Mouse (Mus musculus) hindbrain, embryonic 14.5 days (tissue): ENCODE results near the gene Nsmce4a. TPM values are rescaled to one million over a fixed set of nuclear protein-coding genes. Genes with fewer than 3 reads are reported as not detected.

Experiments used
- ATAC-seq: fragments of 200-750 bp; cut with Nextera tagmentation; 2 replicates; pipeline ENCODE4 v1.8.0; 2017; ENCODE audit warnings: moderate number of reproducible peaks, mild to moderate bottlenecking, moderate TSS enrichment, moderate library complexity; ENCODE audit not compliant: low FRiP score
- DNase-seq: peaks from one replicate; pipeline ENCODE4 v3.0.0-alpha.2; 2015; ENCODE audit warnings: low spot score
- H3K27ac ChIP-seq: fragments of 300-500 bp; sonication (generic); 2 replicates; pipeline ENCODE4 v1.5.1; 2014; ENCODE audit warnings: mild to moderate bottlenecking, moderate library complexity
- H3K27me3 ChIP-seq: fragments of 300-500 bp; sonication (generic); 2 replicates; pipeline ENCODE4 v1.6.1; 2014; ENCODE audit warnings: mild to moderate bottlenecking, low read length, mixed read lengths; ENCODE audit not compliant: control insufficient read depth, insufficient read depth
- H3K36me3 ChIP-seq: fragments of 300-500 bp; sonication (generic); replicated peaks from 2 replicates; pipeline ENCODE4 v1.6.1; 2014; ENCODE audit not compliant: control insufficient read depth, insufficient read depth
- H3K4me1 ChIP-seq: fragments of 300-500 bp; sonication (generic); replicated peaks from 2 replicates; pipeline ENCODE4 v1.6.1; 2014; ENCODE audit warnings: antibody characterized with exemption, low read length, mixed read lengths; ENCODE audit not compliant: control insufficient read depth, insufficient read depth
- H3K4me2 ChIP-seq: fragments of 300-500 bp; sonication (generic); replicated peaks from 2 replicates; pipeline ENCODE4 v1.6.1; 2014; ENCODE audit warnings: mild to moderate bottlenecking, moderate library complexity
- H3K4me3 ChIP-seq: fragments of 300-500 bp; sonication (generic); replicated peaks from 2 replicates; pipeline ENCODE4 v1.5.1; 2014; ENCODE audit warnings: mild to moderate bottlenecking, low read length
- H3K9ac ChIP-seq: fragments of 300-500 bp; sonication (generic); 2 replicates; pipeline ENCODE4 v1.6.1; 2014
- H3K9me3 ChIP-seq: fragments of 300-500 bp; sonication (generic); 2 replicates; pipeline ENCODE4 v1.6.1; 2016; ENCODE audit warnings: low read length; ENCODE audit not compliant: control insufficient read depth
- WGBS: fragments of 180-500 bp; shearing (Covaris S2); extraction: QIAGEN DNeasy Blood & Tissue Kit; methylation state at CpG from one replicate; pipeline ENCODE4 v1.1.7; 2014; 5-methylcytosine and 5-hydroxymethylcytosine counted together
- polyA plus RNA-seq: library from polyadenylated mRNA; unstranded; fragments of >200 nt; fragmentation: Nextera tagmentation; extraction: Ambion mirVana; gene quantifications from 2 replicates; pipeline ENCODE4 v1.2.1, GENCODE M21; 2014

Nsmce4a gene
- 96.7 and 99.6 TPM in 2 replicates for polyA plus RNA-seq

DNA sequence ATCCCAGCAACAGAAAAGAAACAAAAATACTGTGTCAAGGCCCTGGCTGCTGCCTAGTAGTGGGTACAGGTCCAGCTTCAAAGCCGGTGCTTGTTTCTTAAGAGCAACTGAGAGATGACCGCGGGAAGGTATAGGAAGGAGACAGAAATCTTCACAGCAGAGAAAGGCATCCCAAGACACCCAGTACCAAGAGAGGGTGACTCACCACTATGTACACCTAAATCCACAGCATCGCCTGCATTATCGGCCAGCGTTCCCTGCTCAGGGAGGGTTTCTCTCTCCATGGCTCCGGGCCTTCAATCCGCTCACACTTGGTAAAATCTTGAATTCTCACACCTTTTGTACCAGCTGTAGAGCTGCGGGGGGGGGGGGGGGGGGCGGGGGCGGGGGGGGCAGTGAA lies at the start of gene Nsmce4a:
Gene Nsmce4a (minus strand): TSS at position 298 of the 400 bp plus-strand sequence.
- no peak within 1 kb of the TSS for H3K4me2 ChIP-seq
- no peak for ATAC-seq

DNA sequence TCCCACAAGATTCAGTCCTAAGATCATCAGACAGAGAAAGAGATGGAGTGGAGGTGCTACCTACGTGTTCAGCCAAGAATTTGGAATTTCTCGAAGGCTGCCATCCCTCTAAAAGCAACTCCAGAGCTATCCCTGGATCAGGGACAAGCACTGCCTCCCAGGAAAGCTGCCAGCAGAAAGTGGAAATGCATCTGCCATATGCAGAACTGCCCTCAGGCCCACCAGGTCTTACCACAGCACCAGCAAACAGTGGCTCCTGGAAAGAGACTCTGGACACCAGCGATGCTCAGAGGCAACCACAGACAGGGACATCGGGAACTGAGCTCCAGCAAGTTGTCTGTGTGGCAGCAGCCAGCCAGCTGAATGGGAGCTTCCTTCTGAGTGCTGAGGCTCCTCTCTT lies 49.4 kb upstream of the Nsmce4a start:
- no peak overlapping the region for H3K9ac ChIP-seq
- no peaks in the 10 kb centered on the region for H3K9me3 ChIP-seq
- no peak for DNase-seq

More for the DNA sequence above, at the start of gene Nsmce4a:
- Histone ChIP-seq H3K9ac (no peak within 1 kb of the TSS), H3K36me3 (no peaks in the 10 kb centered on the region), H3K9me3 (no peaks in the 10 kb centered on the region), H3K27ac (no peak within 1 kb of the TSS), H3K4me3 (no peak within 1 kb of the TSS), H3K27me3 (no peaks in the 10 kb centered on the region), H3K4me1 (no peaks in the 10 kb centered on the region)
- no peak for DNase-seq
- 91% methylated on average over 8 of the region's 11 CpGs for WGBS

DNA sequence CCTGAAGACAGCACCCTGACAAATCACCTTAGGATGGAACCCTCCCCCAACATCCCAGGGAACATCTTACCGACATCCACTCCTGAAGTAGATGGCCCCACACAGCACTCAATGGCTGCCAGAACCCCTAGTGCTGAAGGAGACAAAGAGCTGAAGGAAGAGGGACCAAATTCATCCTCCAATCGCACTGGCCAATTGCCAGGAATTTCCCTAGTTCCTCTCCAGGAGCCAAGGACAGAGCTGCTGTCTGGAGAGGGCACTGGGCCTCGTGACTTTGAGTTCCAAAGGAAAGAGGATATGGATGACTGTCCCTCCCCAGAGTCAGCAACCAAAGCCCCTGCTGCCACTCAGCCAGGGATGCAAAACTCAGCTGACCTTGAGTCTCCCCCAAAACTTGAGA lies 49.0 kb upstream of the Nsmce4a start:
- Histone ChIP-seq H3K9me3 (no peaks in the 10 kb centered on the region), H3K4me3 (no peak overlapping the region), H3K4me2 (no peak overlapping the region), H3K36me3 (no peaks in the 10 kb centered on the region), H3K27me3 (no peaks in the 10 kb centered on the region), H3K9ac (no peak overlapping the region), H3K4me1 (no peaks in the 10 kb centered on the region), H3K27ac (no peak overlapping the region)
- ATAC-seq (no peak), DNase-seq (no peak)
- 62% methylated on average over 3 of the region's 3 CpGs for WGBS

More for the DNA sequence above, 49.4 kb upstream of the Nsmce4a start:
- no peak for ATAC-seq
- 86% methylated on average over 4 of the region's 4 CpGs for WGBS
- H3K27ac ChIP-seq, result no peak overlapping the region
- H3K36me3 ChIP-seq, result no peaks in the 10 kb centered on the region
- H3K27me3 ChIP-seq, result no peaks in the 10 kb centered on the region
- H3K4me3 ChIP-seq, result no peak overlapping the region
- H3K4me2 ChIP-seq, result no peak overlapping the region
- no peaks in the 10 kb centered on the region for H3K4me1 ChIP-seq

DNA sequence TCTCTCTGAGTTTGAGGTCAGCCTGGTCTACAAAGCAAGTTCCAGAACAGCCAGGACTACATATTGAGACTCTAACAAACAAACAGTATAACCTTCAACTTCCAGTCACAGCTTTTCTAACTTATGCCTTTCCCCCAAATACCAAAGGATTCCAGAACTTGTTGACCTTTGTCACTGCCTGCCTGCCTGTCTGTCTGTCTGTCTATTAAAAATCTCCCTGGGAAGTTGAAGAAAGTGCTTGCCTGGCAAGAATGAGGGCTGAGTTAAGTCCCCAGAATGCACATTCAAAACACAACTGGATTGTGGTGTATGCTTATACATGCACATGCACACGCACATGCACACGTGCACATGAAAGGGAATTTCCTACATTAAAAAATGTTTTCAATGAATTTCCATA lies 48.1 kb upstream of the Nsmce4a start:
- Histone ChIP-seq H3K36me3 (no peaks in the 10 kb centered on the region), H3K4me1 (no peaks in the 10 kb centered on the region), H3K9ac (no peak overlapping the region), H3K27me3 (no peaks in the 10 kb centered on the region), H3K9me3 (no peaks in the 10 kb centered on the region), H3K4me2 (no peak overlapping the region), H3K4me3 (no peak overlapping the region), H3K27ac (no peak overlapping the region)
- DNase-seq, result no peak
- ATAC-seq, result no peak
- 93% methylated on average over 2 of the region's 2 CpGs for WGBS

DNA sequence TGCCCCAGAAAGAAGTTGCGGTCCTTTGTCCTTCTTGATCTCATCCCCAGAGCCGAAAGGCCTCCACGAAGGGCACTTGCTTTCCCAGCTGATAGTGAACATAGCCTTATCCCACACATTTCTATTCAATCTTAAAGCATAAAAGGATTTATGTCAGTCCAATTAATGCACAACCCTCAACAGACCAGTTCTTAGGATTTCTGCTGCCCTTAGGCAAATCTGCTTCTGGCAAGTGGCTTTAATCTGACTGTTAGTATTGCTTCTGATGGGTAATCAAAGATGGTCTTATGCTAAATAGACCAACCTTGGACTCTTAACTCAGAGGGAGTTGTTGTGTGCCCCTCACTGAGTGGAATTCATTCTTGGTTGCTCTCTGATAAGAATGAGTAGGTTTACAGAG lies 44.7 kb upstream of the Nsmce4a start:
- Histone ChIP-seq H3K9me3 (no peaks in the 10 kb centered on the region), H3K4me2 (no peak overlapping the region), H3K9ac (no peak overlapping the region), H3K36me3 (no peaks in the 10 kb centered on the region), H3K27me3 (no peaks in the 10 kb centered on the region), H3K27ac (no peak overlapping the region), H3K4me3 (no peak overlapping the region), H3K4me1 (no peaks in the 10 kb centered on the region)
- 88% methylated on average over 3 of the region's 3 CpGs for WGBS
- DNase-seq (no peak), ATAC-seq (no peak)

DNA sequence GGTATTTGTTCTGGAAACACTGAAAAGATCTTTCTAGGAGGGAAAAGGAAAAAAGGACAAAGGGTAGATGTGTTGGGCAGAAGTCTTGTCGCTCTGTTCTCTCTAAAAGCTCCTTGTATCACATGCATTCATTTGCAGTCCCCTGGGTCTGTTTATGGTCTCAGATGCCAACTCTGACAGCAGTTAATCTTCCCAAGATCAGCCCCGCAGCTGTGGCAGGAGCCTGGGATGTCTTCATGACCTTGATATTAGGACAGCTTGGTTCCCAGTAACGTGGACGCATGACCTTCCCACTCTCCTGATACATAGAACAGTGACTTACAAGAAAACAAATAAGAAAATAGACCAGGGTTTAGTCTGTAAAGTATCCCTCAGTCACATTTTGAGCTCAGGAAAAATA lies 41.1 kb upstream of the Nsmce4a start:
- DNase-seq, result no peak
- Histone ChIP-seq H3K4me3 (no peak overlapping the region), H3K9me3 (no peaks in the 10 kb centered on the region), H3K4me2 (no peak overlapping the region), H3K9ac (no peak overlapping the region), H3K4me1 (no peaks in the 10 kb centered on the region), H3K27me3 (no peaks in the 10 kb centered on the region), H3K27ac (no peak overlapping the region), H3K36me3 (no peaks in the 10 kb centered on the region)
- ATAC-seq, result no peak
- WGBS, result 51% methylated on average over 4 of the region's 4 CpGs

DNA sequence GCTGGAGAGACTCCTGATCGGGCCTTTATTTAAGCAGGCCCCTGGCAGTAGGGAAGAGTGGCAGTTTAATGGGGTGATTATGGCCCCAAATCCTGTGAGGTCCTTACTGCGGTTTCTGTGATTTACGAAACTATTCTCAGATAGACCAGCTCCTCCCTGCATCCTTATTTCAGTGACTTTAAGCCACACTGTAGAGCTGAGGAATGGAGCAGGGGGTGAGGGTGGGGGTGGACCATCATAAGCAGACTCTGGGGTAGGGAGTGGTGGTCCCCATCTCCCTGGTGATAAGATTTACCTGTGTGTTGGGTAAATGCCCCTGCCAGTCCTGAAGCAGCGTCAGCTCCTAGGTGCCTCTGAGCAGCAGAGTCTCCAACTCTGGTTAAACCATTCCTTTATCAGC lies 34.0 kb upstream of the Nsmce4a start:
- H3K4me2 ChIP-seq, result no peak overlapping the region

DNA sequence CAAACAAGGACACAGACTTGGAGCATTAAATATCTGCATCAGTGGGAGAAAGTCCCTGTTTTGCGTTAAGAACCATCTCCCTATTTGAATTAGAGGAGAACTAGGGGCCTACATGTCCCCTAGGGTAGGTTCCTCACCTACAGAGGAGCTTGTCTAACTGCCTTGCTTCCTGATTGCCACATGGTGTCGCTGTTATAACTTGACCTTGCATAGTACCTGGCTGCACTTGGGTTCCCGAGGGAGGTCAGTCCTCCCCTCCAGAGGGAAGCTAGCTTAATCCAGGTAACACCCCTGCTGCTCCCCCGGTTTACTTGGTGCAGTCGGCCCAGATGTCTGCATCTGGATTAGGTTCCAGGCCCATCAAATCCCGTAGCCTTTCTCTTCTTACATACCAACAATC lies 32.2 kb upstream of the Nsmce4a start:
- Histone ChIP-seq H3K36me3 (no peaks in the 10 kb centered on the region), H3K9ac (no peak overlapping the region), H3K4me2 (no peak overlapping the region), H3K9me3 (no peaks in the 10 kb centered on the region), H3K27ac (no peak overlapping the region), H3K27me3 (no peaks in the 10 kb centered on the region), H3K4me3 (no peak overlapping the region), H3K4me1 (no peaks in the 10 kb centered on the region)
- 32% methylated on average over 6 of the region's 6 CpGs for WGBS
- no peak for ATAC-seq
- no peak for DNase-seq

More for the DNA sequence above, 34.0 kb upstream of the Nsmce4a start:
- Histone ChIP-seq H3K4me3 (no peak overlapping the region), H3K9ac (no peak overlapping the region), H3K4me1 (no peaks in the 10 kb centered on the region), H3K27me3 (no peaks in the 10 kb centered on the region), H3K9me3 (no peaks in the 10 kb centered on the region), H3K36me3 (no peaks in the 10 kb centered on the region), H3K27ac (no peak overlapping the region)
- ATAC-seq (no peak), DNase-seq (no peak)
- WGBS, result 84% methylated on average over 4 of the region's 4 CpGs

DNA sequence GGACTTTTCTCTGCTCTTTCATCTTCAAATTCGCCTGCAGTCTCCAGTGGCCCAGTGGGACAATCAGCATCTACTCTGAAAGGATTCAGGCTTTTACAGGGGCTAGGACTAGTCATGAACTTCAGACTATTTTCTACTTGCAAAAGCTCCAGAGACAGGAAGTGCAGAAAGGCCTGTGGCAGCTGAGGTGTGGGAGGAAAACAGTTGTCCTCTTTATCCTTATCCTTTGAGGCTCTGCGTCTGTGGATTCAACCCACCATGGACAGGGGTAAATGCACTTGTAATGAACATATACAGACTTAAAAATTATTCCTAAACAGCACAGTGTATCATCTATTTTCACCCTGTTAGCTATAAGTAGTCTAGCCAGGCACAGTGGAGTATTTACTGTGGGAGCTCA lies 31.5 kb upstream of the Nsmce4a start:
- no peaks in the 10 kb centered on the region for H3K9me3 ChIP-seq
- no peak for DNase-seq
- H3K36me3 ChIP-seq, result no peaks in the 10 kb centered on the region
- no peaks in the 10 kb centered on the region for H3K27me3 ChIP-seq
- H3K9ac ChIP-seq, result no peak overlapping the region
- 80% methylated on average over 2 of the region's 2 CpGs for WGBS
- no peak overlapping the region for H3K4me3 ChIP-seq
- H3K4me1 ChIP-seq, result no peaks in the 10 kb centered on the region
- H3K4me2 ChIP-seq, result no peak overlapping the region
- no peak for ATAC-seq
- H3K27ac ChIP-seq, result no peak overlapping the region

DNA sequence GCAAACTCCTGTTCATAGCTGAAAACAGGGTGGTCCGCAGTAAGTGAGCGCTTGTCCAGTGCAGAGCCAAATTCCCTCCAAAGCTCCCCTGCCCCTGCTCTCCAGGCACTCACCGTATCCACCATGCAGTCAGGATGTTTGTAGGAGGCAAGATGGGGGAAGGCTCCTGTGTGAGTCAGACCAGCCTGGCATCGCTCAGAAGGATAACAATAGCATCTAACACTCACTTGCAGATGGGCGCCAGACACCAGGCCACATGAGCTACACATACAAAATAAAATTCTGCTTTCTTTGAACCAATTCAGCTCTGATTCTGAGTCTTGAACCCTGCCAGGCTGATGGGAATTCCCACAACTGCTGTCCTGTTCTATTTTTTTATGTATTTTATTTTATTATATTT lies 30.6 kb upstream of the Nsmce4a start:
- WGBS, result 95% methylated on average over 5 of the region's 5 CpGs
- Histone ChIP-seq H3K27ac (no peak overlapping the region), H3K27me3 (no peaks in the 10 kb centered on the region), H3K4me1 (no peaks in the 10 kb centered on the region), H3K4me2 (no peak overlapping the region), H3K4me3 (no peak overlapping the region), H3K9ac (no peak overlapping the region), H3K9me3 (no peaks in the 10 kb centered on the region), H3K36me3 (no peaks in the 10 kb centered on the region)
- no peak for ATAC-seq
- no peak for DNase-seq
